Mouse (Mus musculus): Measurements from ENCODE around the gene Dnah12. TPM values are rescaled to one million over a fixed set of nuclear protein-coding genes. Genes with fewer than 3 reads are reported as not detected.
"Not testable (repeated sequence)": the region's sequence is repeated elsewhere in the genome, so short reads cannot be mapped to it uniquely, and the experiment has no call there.

Gene Dnah12
- polyA plus RNA-seq, 1 experiment from 2014 or later, result 0.15 TPM

DNA sequence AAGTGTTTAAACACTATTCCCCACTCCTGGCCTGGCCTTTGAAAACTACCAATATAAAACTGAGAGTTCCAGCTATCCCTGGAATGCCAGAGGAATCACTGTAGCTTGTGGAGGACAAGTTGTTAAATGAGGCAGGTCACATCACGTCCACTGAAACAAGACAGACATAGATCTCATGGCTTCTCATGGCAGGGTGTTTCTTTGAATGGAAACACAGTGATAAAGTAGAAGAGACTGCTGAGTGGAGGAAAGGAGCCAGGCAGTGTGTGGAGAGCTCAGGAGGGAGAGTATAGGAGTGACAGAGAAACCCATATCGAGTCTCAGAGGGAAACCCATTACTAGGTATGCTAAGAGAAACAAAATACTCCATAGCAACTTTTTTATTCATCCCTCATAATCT lies 2.3 kb upstream of the Dnah12 start:
- Histone ChIP-seq H3K4me3 (ENCODE audit: low read depth, low read length) (no peak overlapping the region), H3K4me2 (ENCODE audit: low read depth, low read length) (no peak overlapping the region), H3K9me3 (ENCODE audit: control insufficient read depth, low read length) (no peaks in the 10 kb centered on the region), H3K27ac (ENCODE audit: low read depth, low read length) (no peak overlapping the region), H3K27me3 (ENCODE audit: control insufficient read depth, insufficient read depth, low read length) (no peaks in the 10 kb centered on the region), H3K9ac (replicated peaks; ENCODE audit: low read depth, low read length) (no peak overlapping the region), H3K4me1 (ENCODE audit: control insufficient read depth, insufficient read depth, low read length) (no peaks in the 10 kb centered on the region), H3K36me3 (ENCODE audit: control insufficient read depth, insufficient read depth, low read length) (no peaks in the 10 kb centered on the region)
- no peak for ATAC-seq (ENCODE audit: low read depth)
- WGBS, result 64% methylated on average over 2 of the region's 2 CpGs

DNA sequence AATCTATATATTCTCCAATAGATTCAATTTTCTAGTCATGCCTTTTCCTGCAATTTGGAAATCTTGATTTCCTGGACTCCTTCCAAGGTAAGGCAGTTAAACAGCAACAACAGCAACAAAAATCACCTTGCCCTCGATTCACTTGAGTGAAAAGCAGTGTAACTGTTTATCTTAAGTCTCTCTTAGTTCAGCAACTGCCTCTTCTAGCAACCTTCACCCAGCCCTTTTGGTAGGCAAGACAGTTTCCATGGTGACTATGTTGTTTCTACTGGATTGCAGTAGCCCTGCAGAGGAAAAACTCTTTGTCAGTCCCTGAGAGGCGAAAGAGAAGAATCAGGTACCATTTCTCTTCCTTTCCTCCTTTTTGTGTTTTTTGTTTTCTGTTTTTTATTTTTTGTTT lies 1.7 kb upstream of the Dnah12 start:
- 53% methylated on average over 2 of the region's 2 CpGs for WGBS
- H3K4me3 ChIP-seq (ENCODE audit: low read depth, low read length), result no peak overlapping the region
- H3K4me2 ChIP-seq (ENCODE audit: low read depth, low read length), result no peak overlapping the region
- H3K9ac ChIP-seq (replicated peaks; ENCODE audit: low read depth, low read length), result no peak overlapping the region
- no peaks in the 10 kb centered on the region for H3K27me3 ChIP-seq (ENCODE audit: control insufficient read depth, insufficient read depth, low read length)
- H3K9me3 ChIP-seq (ENCODE audit: control insufficient read depth, low read length), result no peaks in the 10 kb centered on the region
- no peak overlapping the region for H3K27ac ChIP-seq (ENCODE audit: low read depth, low read length)
- no peaks in the 10 kb centered on the region for H3K36me3 ChIP-seq (ENCODE audit: control insufficient read depth, insufficient read depth, low read length)
- no peaks in the 10 kb centered on the region for H3K4me1 ChIP-seq (ENCODE audit: control insufficient read depth, insufficient read depth, low read length)
- ATAC-seq (ENCODE audit: low read depth), result no peak

DNA sequence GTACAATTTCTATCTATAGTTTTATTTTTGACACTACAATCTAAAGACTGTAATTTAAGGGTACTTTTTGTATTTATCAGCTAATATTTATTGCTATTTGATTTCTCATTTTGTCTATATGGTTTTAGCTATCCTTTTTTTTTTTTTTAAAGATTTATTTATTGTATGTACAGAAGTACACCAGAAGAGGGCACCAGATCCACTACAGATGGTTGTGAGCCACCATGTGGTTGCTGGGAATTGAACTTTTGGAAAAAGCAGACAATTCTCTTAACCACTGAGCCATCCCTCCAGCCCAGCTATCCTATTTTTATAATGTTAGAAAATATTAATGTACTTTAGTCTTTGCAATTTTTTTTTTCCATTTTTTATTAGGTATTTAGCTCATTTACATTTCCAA lies 4.8 kb downstream of the Dnah12 start:
- H3K4me2 ChIP-seq (ENCODE audit: low read depth, low read length), result no peak overlapping the region
- H3K4me3 ChIP-seq (ENCODE audit: low read depth, low read length), result no peak overlapping the region
- ATAC-seq (ENCODE audit: low read depth), result no peak

GRCm38 (mm10) chr14:26705246-26705645 lies 12.2 kb downstream of the Dnah12 start:
- H3K27ac ChIP-seq (ENCODE audit: low read depth, low read length); H3K9ac ChIP-seq (replicated peaks; ENCODE audit: low read depth, low read length); H3K9me3 ChIP-seq (ENCODE audit: control insufficient read depth, low read length); H3K4me3 ChIP-seq (ENCODE audit: low read depth, low read length); H3K4me2 ChIP-seq (ENCODE audit: low read depth, low read length); H3K4me1 ChIP-seq (ENCODE audit: control insufficient read depth, insufficient read depth, low read length); ATAC-seq (ENCODE audit: low read depth); H3K27me3 ChIP-seq (ENCODE audit: control insufficient read depth, insufficient read depth, low read length); H3K36me3 ChIP-seq (ENCODE audit: control insufficient read depth, insufficient read depth, low read length): not testable (repeated sequence)
- WGBS, result 87% methylated on average over 5 of the region's 5 CpGs

More for the DNA sequence above, 4.8 kb downstream of the Dnah12 start:
- no peaks in the 10 kb centered on the region for H3K4me1 ChIP-seq (ENCODE audit: control insufficient read depth, insufficient read depth, low read length)
- no peaks in the 10 kb centered on the region for H3K36me3 ChIP-seq (ENCODE audit: control insufficient read depth, insufficient read depth, low read length)
- H3K9ac ChIP-seq (replicated peaks; ENCODE audit: low read depth, low read length), result no peak overlapping the region
- H3K27me3 ChIP-seq (ENCODE audit: control insufficient read depth, insufficient read depth, low read length), result no peaks in the 10 kb centered on the region
- H3K27ac ChIP-seq (ENCODE audit: low read depth, low read length), result no peak overlapping the region
- no peaks in the 10 kb centered on the region for H3K9me3 ChIP-seq (ENCODE audit: control insufficient read depth, low read length)

- not testable (repeated sequence) for H3K4me2 ChIP-seq (ENCODE audit: low read depth, low read length); H3K27me3 ChIP-seq (ENCODE audit: control insufficient read depth, insufficient read depth, low read length); H3K36me3 ChIP-seq (ENCODE audit: control insufficient read depth, insufficient read depth, low read length); H3K9me3 ChIP-seq (ENCODE audit: control insufficient read depth, low read length); ATAC-seq (ENCODE audit: low read depth); H3K4me1 ChIP-seq (ENCODE audit: control insufficient read depth, insufficient read depth, low read length); H3K4me3 ChIP-seq (ENCODE audit: low read depth, low read length); H3K27ac ChIP-seq (ENCODE audit: low read depth, low read length); H3K9ac ChIP-seq (replicated peaks; ENCODE audit: low read depth, low read length)
- 74% methylated on average over 2 of the region's 2 CpGs for WGBS
These were observed 26.6 kb downstream of the Dnah12 start for GRCm38 (mm10) chr14:26719696-26720095.

DNA sequence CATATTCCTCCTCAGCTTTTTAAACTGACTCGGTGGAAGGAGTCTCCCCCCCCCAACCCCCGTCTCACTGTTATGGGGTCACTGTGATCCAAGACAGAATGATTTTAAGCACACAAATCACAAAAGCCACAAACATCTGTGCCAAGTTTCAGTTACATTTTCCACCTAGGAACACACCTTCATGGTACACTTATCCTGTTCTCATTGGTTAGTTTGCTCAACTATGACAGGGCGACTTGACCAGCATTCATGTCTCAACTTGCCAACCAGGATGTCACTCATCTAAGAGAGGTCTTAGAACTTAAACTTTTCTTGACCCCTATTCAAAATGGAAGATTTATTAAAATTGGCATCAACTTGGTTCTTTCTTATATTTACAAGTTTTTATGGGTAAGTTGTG lies 31.8 kb downstream of the Dnah12 start:
- no peak overlapping the region for H3K27ac ChIP-seq (ENCODE audit: low read depth, low read length)
- no peak overlapping the region for H3K9ac ChIP-seq (replicated peaks; ENCODE audit: low read depth, low read length)
- H3K4me3 ChIP-seq (ENCODE audit: low read depth, low read length), result no peak overlapping the region
- H3K4me1 ChIP-seq (ENCODE audit: control insufficient read depth, insufficient read depth, low read length), result no peaks in the 10 kb centered on the region
- 95% methylated on average over 3 of the region's 3 CpGs for WGBS
- H3K27me3 ChIP-seq (ENCODE audit: control insufficient read depth, insufficient read depth, low read length), result no peaks in the 10 kb centered on the region
- no peaks in the 10 kb centered on the region for H3K36me3 ChIP-seq (ENCODE audit: control insufficient read depth, insufficient read depth, low read length)
- no peak for ATAC-seq (ENCODE audit: low read depth)
- no peaks in the 10 kb centered on the region for H3K9me3 ChIP-seq (ENCODE audit: control insufficient read depth, low read length)
- no peak overlapping the region for H3K4me2 ChIP-seq (ENCODE audit: low read depth, low read length)

- no peak overlapping the region for H3K9ac ChIP-seq (replicated peaks; ENCODE audit: low read depth, low read length)
- no peak for ATAC-seq (ENCODE audit: low read depth)
- no peaks in the 10 kb centered on the region for H3K4me1 ChIP-seq (ENCODE audit: control insufficient read depth, insufficient read depth, low read length)
- H3K9me3 ChIP-seq (ENCODE audit: control insufficient read depth, low read length), result no peaks in the 10 kb centered on the region
- H3K4me3 ChIP-seq (ENCODE audit: low read depth, low read length), result no peak overlapping the region
- H3K36me3 ChIP-seq (ENCODE audit: control insufficient read depth, insufficient read depth, low read length), result no peaks in the 10 kb centered on the region
- no peak overlapping the region for H3K27ac ChIP-seq (ENCODE audit: low read depth, low read length)
- no peaks in the 10 kb centered on the region for H3K27me3 ChIP-seq (ENCODE audit: control insufficient read depth, insufficient read depth, low read length)
- H3K4me2 ChIP-seq (ENCODE audit: low read depth, low read length), result no peak overlapping the region
- 80% methylated on average over 8 of the region's 8 CpGs for WGBS
These were observed 65.5 kb downstream of the Dnah12 start for GRCm38 (mm10) chr14:26758566-26758965.

- Histone ChIP-seq H3K4me2 (ENCODE audit: low read depth, low read length) (no peak overlapping the region), H3K4me3 (ENCODE audit: low read depth, low read length) (no peak overlapping the region), H3K36me3 (ENCODE audit: control insufficient read depth, insufficient read depth, low read length) (no peaks in the 10 kb centered on the region), H3K9me3 (ENCODE audit: control insufficient read depth, low read length) (no peaks in the 10 kb centered on the region), H3K27ac (ENCODE audit: low read depth, low read length) (no peak overlapping the region), H3K27me3 (ENCODE audit: control insufficient read depth, insufficient read depth, low read length) (no peaks in the 10 kb centered on the region), H3K9ac (replicated peaks; ENCODE audit: low read depth, low read length) (no peak overlapping the region), H3K4me1 (ENCODE audit: control insufficient read depth, insufficient read depth, low read length) (no peaks in the 10 kb centered on the region)
- ATAC-seq (ENCODE audit: low read depth), result no peak
- WGBS, result 91% methylated on average over 6 of the region's 6 CpGs
These were observed 71.8 kb downstream of the Dnah12 start for GRCm38 (mm10) chr14:26764827-26765226.

DNA sequence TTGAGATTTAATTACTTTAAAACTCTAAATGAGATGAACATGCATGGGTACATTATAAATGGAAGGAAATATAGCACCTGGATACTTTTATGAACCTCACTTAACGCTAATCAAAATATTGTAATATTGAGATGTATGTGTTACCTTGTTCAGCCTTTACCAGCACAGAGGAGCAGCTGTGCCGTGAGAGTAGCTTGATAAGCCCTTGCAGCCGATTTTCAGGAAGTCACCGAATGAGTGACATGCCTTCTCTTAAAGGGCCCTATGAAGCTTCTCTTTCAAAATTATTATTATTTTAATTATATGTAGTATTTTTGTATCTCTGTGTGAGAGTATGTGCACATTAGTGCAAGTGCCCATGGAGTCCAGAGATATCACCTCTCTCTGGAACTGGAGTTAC lies 75.1 kb downstream of the Dnah12 start:
- 88% methylated on average over 4 of the region's 4 CpGs for WGBS
- H3K4me3 ChIP-seq (ENCODE audit: low read depth, low read length), result no peak overlapping the region
- no peaks in the 10 kb centered on the region for H3K9me3 ChIP-seq (ENCODE audit: control insufficient read depth, low read length)
- H3K9ac ChIP-seq (replicated peaks; ENCODE audit: low read depth, low read length), result no peak overlapping the region
- no peak overlapping the region for H3K4me2 ChIP-seq (ENCODE audit: low read depth, low read length)
- no peaks in the 10 kb centered on the region for H3K36me3 ChIP-seq (ENCODE audit: control insufficient read depth, insufficient read depth, low read length)
- no peak for ATAC-seq (ENCODE audit: low read depth)
- H3K27ac ChIP-seq (ENCODE audit: low read depth, low read length), result no peak overlapping the region
- H3K4me1 ChIP-seq (ENCODE audit: control insufficient read depth, insufficient read depth, low read length), result no peaks in the 10 kb centered on the region
- H3K27me3 ChIP-seq (ENCODE audit: control insufficient read depth, insufficient read depth, low read length), result no peaks in the 10 kb centered on the region

DNA sequence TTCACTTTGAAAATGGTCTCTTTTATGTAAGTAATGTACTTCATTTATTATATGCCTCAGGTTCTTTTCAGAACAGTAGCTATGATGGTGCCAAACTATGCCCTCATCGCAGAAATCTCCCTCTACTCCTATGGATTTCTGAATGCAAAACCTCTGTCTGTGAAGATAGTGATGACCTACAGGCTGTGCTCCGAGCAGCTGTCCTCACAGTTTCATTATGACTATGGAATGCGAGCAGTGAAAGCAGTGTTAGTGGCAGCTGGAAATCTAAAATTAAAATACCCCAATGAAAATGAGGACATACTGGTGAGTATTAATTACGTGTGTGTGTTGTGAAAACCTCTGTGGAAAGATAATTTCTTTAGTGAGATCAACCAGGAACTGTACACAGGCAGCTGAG lies 80.5 kb downstream of the Dnah12 start:
- 67% methylated on average over 4 of the region's 4 CpGs for WGBS
- Histone ChIP-seq H3K4me1 (ENCODE audit: control insufficient read depth, insufficient read depth, low read length) (no peaks in the 10 kb centered on the region), H3K27ac (ENCODE audit: low read depth, low read length) (no peak overlapping the region), H3K4me3 (ENCODE audit: low read depth, low read length) (no peak overlapping the region), H3K36me3 (ENCODE audit: control insufficient read depth, insufficient read depth, low read length) (no peaks in the 10 kb centered on the region), H3K9ac (replicated peaks; ENCODE audit: low read depth, low read length) (no peak overlapping the region), H3K9me3 (ENCODE audit: control insufficient read depth, low read length) (no peaks in the 10 kb centered on the region), H3K4me2 (ENCODE audit: low read depth, low read length) (no peak overlapping the region), H3K27me3 (ENCODE audit: control insufficient read depth, insufficient read depth, low read length) (no peaks in the 10 kb centered on the region)
- ATAC-seq (ENCODE audit: low read depth), result no peak

All from neural tube, embryonic 14.5 days (tissue).